Mouse (Mus musculus) intestine, postnatal 0 days (tissue): Measurements from ENCODE around the gene Dpep1. TPM values are rescaled to one million over a fixed set of nuclear protein-coding genes. Genes with fewer than 3 reads are reported as not detected.

Source experiments
- ATAC-seq: fragments of 200-750 bp; cut with Nextera tagmentation; 2 replicates; pipeline ENCODE4 v1.8.0; 2017; ENCODE audit warnings: mild to moderate bottlenecking, moderate TSS enrichment, moderate library complexity
- H3K27ac ChIP-seq: fragments of 300-500 bp; sonication (generic); 2 replicates; pipeline ENCODE4 v1.5.1; 2014; ENCODE audit warnings: mild to moderate bottlenecking, low read depth, low read length, moderate library complexity
- H3K27me3 ChIP-seq: fragments of 300-500 bp; sonication (generic); replicated peaks from 2 replicates; pipeline ENCODE4 v1.6.1; 2014; ENCODE audit warnings: low read length, mixed read lengths; ENCODE audit not compliant: control insufficient read depth, insufficient read depth
- H3K36me3 ChIP-seq: fragments of 300-500 bp; sonication (generic); 2 replicates; pipeline ENCODE4 v1.6.1; 2014; ENCODE audit warnings: mild to moderate bottlenecking, moderate library complexity; ENCODE audit not compliant: control insufficient read depth, insufficient read depth
- H3K4me1 ChIP-seq: fragments of 300-500 bp; sonication (generic); replicated peaks from 2 replicates; pipeline ENCODE4 v1.6.1; 2014; ENCODE audit warnings: antibody characterized with exemption, low read length, mixed read lengths; ENCODE audit not compliant: control insufficient read depth, insufficient read depth
- H3K4me2 ChIP-seq: fragments of 300-500 bp; sonication (generic); replicated peaks from 2 replicates; pipeline ENCODE4 v1.6.1; 2014; ENCODE audit warnings: low read depth, mild to moderate bottlenecking, moderate library complexity
- H3K4me3 ChIP-seq: fragments of 300-500 bp; sonication (generic); 2 replicates; pipeline ENCODE4 v1.5.1; 2014; ENCODE audit warnings: low read depth, low read length
- H3K9ac ChIP-seq: fragments of 300-500 bp; sonication (generic); 2 replicates; pipeline ENCODE4 v1.6.1; 2014; ENCODE audit warnings: mild to moderate bottlenecking, low read depth, low read length
- H3K9me3 ChIP-seq: fragments of 300-500 bp; sonication (generic); 2 replicates; pipeline ENCODE4 v1.6.1; 2016; ENCODE audit warnings: mixed run types; ENCODE audit not compliant: control insufficient read depth
- CTCF ChIP-seq: sonication (generic); IDR thresholded peaks from 2 replicates; pipeline ENCODE4 v1.5.1; 2016; ENCODE audit warnings: low read depth, mild to moderate bottlenecking, control low read depth, antibody characterized with exemption, moderate library complexity
- WGBS: fragments of 180-500 bp; shearing (Covaris S2); extraction: QIAGEN DNeasy Blood & Tissue Kit; methylation state at CpG from one replicate; pipeline ENCODE4 v1.1.7; 2014; 5-methylcytosine and 5-hydroxymethylcytosine counted together
- polyA plus RNA-seq: library from polyadenylated mRNA; unstranded; fragments of >200 nt; fragmentation: Nextera tagmentation; extraction: Ambion mirVana; gene quantifications from 2 replicates; pipeline ENCODE4 v1.2.1, GENCODE M21; 2015

Dpep1 gene
- polyA plus RNA-seq = 30.8 and 32.7 TPM in 2 replicates

- H3K4me3 ChIP-seq = no peak within 1 kb of the TSS
- H3K9ac ChIP-seq = peak within 1 kb of the TSS; percentile 22; the same call in 1 of the 2 replicates
- 32% methylated on average over 19 of the region's 19 CpGs for WGBS
- peak within 1 kb of the TSS; percentile 54 for H3K27ac ChIP-seq
- H3K9me3 ChIP-seq = no peaks in the 10 kb centered on the region
- no peaks in the 10 kb centered on the region for H3K36me3 ChIP-seq
- no peaks in the 10 kb centered on the region for H3K4me1 ChIP-seq
- H3K27me3 ChIP-seq = no peaks in the 10 kb centered on the region
- H3K4me2 ChIP-seq = no peak within 1 kb of the TSS
- ATAC-seq = no peak
- TF ChIP-seq CTCF = no peak
Observed at GRCm38 (mm10) chr8:123185566-123186409, at the start of gene Dpep1. Gene Dpep1 (plus strand): TSS chr8:123186242.

GRCm38 (mm10) chr8:123136287-123136686 is 49.8 kb upstream of the Dpep1 start:
- no peaks in the 10 kb centered on the region for H3K36me3 ChIP-seq
- no peaks in the 10 kb centered on the region for H3K27me3 ChIP-seq
- 74% methylated on average over 9 of the region's 9 CpGs for WGBS
- TF ChIP-seq CTCF = no peak
- H3K4me3 ChIP-seq = no peak overlapping the region
- no peak overlapping the region; the same call in 1 of the 2 replicates for H3K27ac ChIP-seq
- H3K9ac ChIP-seq = no peak overlapping the region
- no peaks in the 10 kb centered on the region for H3K9me3 ChIP-seq
- no peak overlapping the region for H3K4me2 ChIP-seq
- ATAC-seq = no peak
- H3K4me1 ChIP-seq = no peaks in the 10 kb centered on the region

GRCm38 (mm10) chr8:123137645-123138077 is 48.4 kb upstream of the Dpep1 start:
- no peak overlapping the region for H3K27ac ChIP-seq
- no peak for TF ChIP-seq CTCF
- H3K9me3 ChIP-seq = no peaks in the 10 kb centered on the region
- H3K36me3 ChIP-seq = no peaks in the 10 kb centered on the region
- 0 out of 2 replicates have a peak, but pooled peaks have one; percentile 41 for ATAC-seq
- H3K27me3 ChIP-seq = no peaks in the 10 kb centered on the region
- WGBS = 30% methylated on average over 2 of the region's 2 CpGs
- H3K4me3 ChIP-seq = no peak overlapping the region
- H3K4me1 ChIP-seq = no peaks in the 10 kb centered on the region
- no peak overlapping the region for H3K4me2 ChIP-seq
- no peak overlapping the region for H3K9ac ChIP-seq

GRCm38 (mm10) chr8:123138741-123139140 is 47.3 kb upstream of the Dpep1 start:
- ATAC-seq = no peak
- no peak overlapping the region for H3K9ac ChIP-seq
- no peaks in the 10 kb centered on the region for H3K4me1 ChIP-seq
- H3K27ac ChIP-seq = no peak overlapping the region
- no peaks in the 10 kb centered on the region for H3K27me3 ChIP-seq
- WGBS = 66% methylated on average over 4 of the region's 4 CpGs
- H3K9me3 ChIP-seq = no peaks in the 10 kb centered on the region
- H3K4me2 ChIP-seq = no peak overlapping the region
- no peak overlapping the region for H3K4me3 ChIP-seq
- H3K36me3 ChIP-seq = no peaks in the 10 kb centered on the region
- no peak for TF ChIP-seq CTCF

GRCm38 (mm10) chr8:123141741-123142462 is 44.1 kb upstream of the Dpep1 start:
- Histone ChIP-seq H3K4me3 (no peak overlapping the region), H3K4me2 (no peak overlapping the region), H3K27me3 (no peaks in the 10 kb centered on the region), H3K36me3 (no peaks in the 10 kb centered on the region), H3K9me3 (no peaks in the 10 kb centered on the region), H3K4me1 (no peaks in the 10 kb centered on the region), H3K9ac (no peak overlapping the region), H3K27ac (peak overlapping the region; percentile 46)
- WGBS = 64% methylated on average over 14 of the region's 14 CpGs
- no peak for ATAC-seq
- no peak for TF ChIP-seq CTCF

GRCm38 (mm10) chr8:123145279-123145678 is 40.8 kb upstream of the Dpep1 start:
- ATAC-seq = peak; percentile 26; the same call in 1 of the 2 replicates
- H3K9me3 ChIP-seq = no peaks in the 10 kb centered on the region
- H3K4me3 ChIP-seq = no peak overlapping the region
- no peak overlapping the region for H3K4me2 ChIP-seq
- H3K36me3 ChIP-seq = no peaks in the 10 kb centered on the region
- no peaks in the 10 kb centered on the region for H3K27me3 ChIP-seq
- no peak overlapping the region for H3K9ac ChIP-seq
- H3K4me1 ChIP-seq = no peaks in the 10 kb centered on the region
- TF ChIP-seq CTCF = peak; percentile 75
- 53% methylated on average over 6 of the region's 6 CpGs for WGBS
- no peak overlapping the region for H3K27ac ChIP-seq
